Mouse (Mus musculus) lung, adult 2 months (tissue): ENCODE results near the gene Cdk18. TPM values are rescaled to one million over a fixed set of nuclear protein-coding genes. Genes with fewer than 3 reads are reported as not detected.

Experiments used
- DNase-seq: peaks from one replicate; pipeline ENCODE4 v3.0.0; 2022
- H3K4me1 ChIP-seq: fragments of 200-500 bp; 2 replicates; pipeline ENCODE4 v1.6.1; 2011; ENCODE audit warnings: low read length; ENCODE audit not compliant: control insufficient read depth, insufficient read depth
- H3K4me3 ChIP-seq: fragments of 200-500 bp; replicated peaks from 2 replicates; pipeline ENCODE3; 2011; ENCODE audit warnings: low read depth, mild to moderate bottlenecking, control low read depth, low read length; ENCODE audit errors: extremely low read depth
- CTCF ChIP-seq: fragments of 200-500 bp; IDR thresholded peaks from 2 replicates; pipeline ENCODE4 v1.5.1; 2011; ENCODE audit warnings: mild to moderate bottlenecking, low read length, control low read depth; ENCODE audit not compliant: insufficient read depth
- POLR2A ChIP-seq: fragments of 200-500 bp; IDR thresholded peaks from 2 replicates; pipeline ENCODE4 v1.6.1; 2011; ENCODE audit warnings: low read depth, mild to moderate bottlenecking, control low read depth, low read length, borderline replicate concordance; ENCODE audit errors: extremely low read depth
- WGBS: fragments of 180-500 bp; shearing (Covaris S2); methylation state at CpG from one replicate; pipeline ENCODE4 v1.1.7; 2018; 5-methylcytosine and 5-hydroxymethylcytosine counted together
- polyA plus RNA-seq: library from polyadenylated mRNA; depleted of rRNA; stranded (reverse); fragments of >200 nt; gene quantifications from 2 replicates; pipeline ENCODE4 v1.2.3, GENCODE M21; 2012

Gene Cdk18
- polyA plus RNA-seq, 1 experiment: 32.8 TPM

- H3K4me1 ChIP-seq: no peaks in the 10 kb centered on the region
- DNase-seq: no peak
- 52% methylated on average over 7 of the region's 7 CpGs for WGBS
- TF ChIP-seq CTCF: no peak
- no peak for TF ChIP-seq POLR2A
- no peak overlapping the region for H3K4me3 ChIP-seq
Observed at GRCm38 (mm10) chr1:132161211-132161880, 21.9 kb upstream of the Cdk18 start.

- Histone ChIP-seq H3K4me3 (no peak overlapping the region), H3K4me1 (no peaks in the 10 kb centered on the region)
- 65% methylated on average over 4 of the region's 4 CpGs for WGBS
- TF ChIP-seq POLR2A: no peak
- TF ChIP-seq CTCF: no peak
- no peak for DNase-seq
Observed at GRCm38 (mm10) chr1:132159681-132160080, 20.2 kb upstream of the Cdk18 start.

GRCm38 (mm10) chr1:132158741-132159140 is 19.3 kb upstream of the Cdk18 start:
- Histone ChIP-seq H3K4me1 (no peaks in the 10 kb centered on the region), H3K4me3 (no peak overlapping the region)
- WGBS: 46% methylated on average over 2 of the region's 2 CpGs
- no peak for DNase-seq
- TF ChIP-seq POLR2A (no peak), CTCF (no peak)

- DNase-seq: no peak
- TF ChIP-seq POLR2A (no peak), CTCF (no peak)
- 42% methylated on average over 7 of the region's 7 CpGs for WGBS
- Histone ChIP-seq H3K4me3 (no peak overlapping the region), H3K4me1 (no peaks in the 10 kb centered on the region)
Observed at GRCm38 (mm10) chr1:132157808-132158207, 18.3 kb upstream of the Cdk18 start.

- peak; percentile 88 for DNase-seq
- no peak overlapping the region for H3K4me3 ChIP-seq
- TF ChIP-seq CTCF (peak; percentile 96), POLR2A (no peak)
- whole genome bisulfite sequencing: 17% methylated on average over 14 of the region's 14 CpGs
- no peaks in the 10 kb centered on the region for H3K4me1 ChIP-seq
Observed at GRCm38 (mm10) chr1:132157016-132157781, 17.7 kb upstream of the Cdk18 start.

GRCm38 (mm10) chr1:132155737-132156136 is 16.3 kb upstream of the Cdk18 start:
- DNase-seq: peak; percentile 72
- H3K4me1 ChIP-seq: peaks cover 8% of the 10 kb centered on the region; the same call in 1 of the 2 replicates
- no peak overlapping the region for H3K4me3 ChIP-seq
- WGBS: 14% methylated on average over 6 of the region's 6 CpGs
- TF ChIP-seq POLR2A (no peak), CTCF (peak; percentile 87)

GRCm38 (mm10) chr1:132153691-132154090 is 14.2 kb upstream of the Cdk18 start:
- Histone ChIP-seq H3K4me1 (peaks cover 11% of the 10 kb centered on the region; the same call in 1 of the 2 replicates), H3K4me3 (no peak overlapping the region)
- 59% methylated on average over 8 of the region's 8 CpGs for WGBS
- no peak for DNase-seq
- TF ChIP-seq POLR2A: no peak
- TF ChIP-seq CTCF: no peak

GRCm38 (mm10) chr1:132153086-132153690 is 13.7 kb upstream of the Cdk18 start:
- 77% methylated on average over 15 of the region's 15 CpGs for WGBS
- no peak for DNase-seq
- peaks cover 11% of the 10 kb centered on the region; the same call in 1 of the 2 replicates for H3K4me1 ChIP-seq
- no peak overlapping the region for H3K4me3 ChIP-seq
- TF ChIP-seq CTCF (no peak), POLR2A (no peak)

- no peak for TF ChIP-seq CTCF
- TF ChIP-seq POLR2A: no peak
- 66% methylated on average over 2 of the region's 2 CpGs for WGBS
- Histone ChIP-seq H3K4me3 (no peak overlapping the region), H3K4me1 (peaks cover 11% of the 10 kb centered on the region; the same call in 1 of the 2 replicates)
- DNase-seq: no peak
Observed at GRCm38 (mm10) chr1:132151908-132152307, 12.4 kb upstream of the Cdk18 start.
